Mouse (Mus musculus): ENCODE data around the gene Hist1h2be. TPM values are rescaled to one million over a fixed set of nuclear protein-coding genes. Genes with fewer than 3 reads are reported as not detected.
"Not testable (repeated sequence)": the region's sequence is repeated elsewhere in the genome, so short reads cannot be mapped to it uniquely, and the experiment has no call there.

Gene Hist1h2be
- polyA plus RNA-seq, 1 experiment from 2014 or later: 3.2 TPM

DNA sequence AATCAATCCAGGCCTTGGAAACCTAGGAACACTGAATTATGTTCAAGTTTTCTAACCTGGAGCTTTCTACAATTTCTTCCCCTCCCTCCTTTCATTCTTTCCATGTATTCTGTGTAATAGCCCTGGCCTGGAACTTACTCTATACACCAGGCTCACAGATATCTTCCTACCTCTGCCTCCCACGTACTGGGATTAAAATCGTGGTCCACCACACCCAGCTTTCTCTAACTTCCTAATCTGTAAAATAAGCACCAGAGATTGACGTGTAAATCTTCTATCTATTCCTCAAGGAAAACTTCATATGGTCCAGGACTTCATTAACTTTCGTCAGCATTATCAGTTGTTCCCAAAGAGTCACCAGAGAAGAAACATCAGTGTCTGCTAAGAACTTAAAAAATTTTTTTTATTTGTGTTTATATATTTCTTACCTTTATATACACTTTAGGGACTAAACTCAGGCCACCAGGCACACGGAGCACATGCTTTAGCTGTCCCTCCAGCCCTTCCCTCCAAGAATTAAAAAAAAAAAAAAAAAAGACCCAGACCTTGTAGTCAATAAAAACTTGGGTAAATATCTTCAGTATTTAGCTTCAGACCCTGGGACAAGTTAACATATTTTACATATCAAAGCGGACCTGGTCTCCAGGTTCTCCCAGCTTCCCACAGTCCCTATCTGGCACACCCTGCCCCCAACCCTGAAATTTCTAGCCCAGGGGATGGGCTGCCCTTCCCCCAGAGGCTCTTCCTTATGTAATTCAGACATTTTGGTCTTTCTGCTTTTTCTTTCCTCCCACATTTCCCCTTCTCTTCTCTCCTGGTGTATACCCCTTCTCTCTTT lies 38.5 kb downstream of the Hist1h2be start:
- Histone ChIP-seq H3K27ac (ENCODE audit: low read length) (peak overlapping the region; percentile 92), H3K36me3 (ENCODE audit: insufficient read depth, low read length) (no peaks in the 10 kb centered on the region), H3K27me3 (ENCODE audit: insufficient read depth, low read length) (no peaks in the 10 kb centered on the region), H3K4me3 (ENCODE audit: low read length) (peak overlapping the region; percentile 65), H3K9me3 (ENCODE audit: low read length) (no peaks in the 10 kb centered on the region), H3K4me2 (replicated peaks; ENCODE audit: low read depth, low read length) (peak overlapping the region; percentile 71), H3K4me1 (ENCODE audit: insufficient read depth, low read length) (peaks cover 35% of the 10 kb centered on the region), H3K9ac (replicated peaks; ENCODE audit: low read length) (peak overlapping the region; percentile 79)
- ATAC-seq (ENCODE audit: low FRiP score, low TSS enrichment): no peak
- WGBS: 6% methylated on average over 6 of the region's 6 CpGs

DNA sequence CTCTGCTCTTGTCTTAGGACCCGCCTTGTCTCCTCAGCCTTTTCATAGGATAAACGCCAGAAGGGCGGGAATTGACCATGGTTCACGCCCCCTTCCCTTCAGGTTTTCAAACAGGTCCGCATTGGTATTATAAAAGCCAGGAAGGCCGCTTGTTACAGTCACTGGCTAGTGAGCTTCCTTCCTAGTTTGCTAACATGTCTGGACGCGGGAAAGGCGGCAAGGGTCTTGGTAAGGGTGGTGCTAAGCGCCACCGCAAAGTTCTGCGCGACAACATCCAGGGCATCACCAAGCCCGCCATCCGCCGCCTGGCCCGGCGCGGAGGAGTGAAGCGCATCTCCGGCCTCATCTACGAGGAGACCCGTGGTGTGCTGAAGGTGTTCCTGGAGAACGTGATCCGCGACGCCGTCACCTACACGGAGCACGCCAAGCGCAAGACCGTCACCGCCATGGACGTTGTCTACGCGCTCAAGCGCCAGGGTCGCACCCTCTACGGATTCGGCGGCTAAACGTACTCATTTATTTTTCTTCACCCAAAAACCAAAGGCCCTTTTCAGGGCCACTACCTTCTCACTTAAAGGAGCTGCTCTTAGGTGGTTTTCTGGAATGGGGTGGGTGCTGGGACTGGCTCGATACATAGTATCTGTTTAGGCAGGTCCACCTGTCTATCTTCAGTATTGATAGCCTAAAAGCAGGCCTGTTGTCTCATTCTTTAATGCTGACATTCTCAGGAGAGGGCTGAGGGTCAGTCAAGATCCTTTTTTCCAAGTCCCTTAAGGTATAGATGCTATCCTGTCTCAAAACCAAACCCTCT lies 39.3 kb downstream of the Hist1h2be start, which contains the start of gene Hist1h4d:
Hist1h4d (plus strand) TSS at position 191 of the 811 bp plus-strand sequence.
- Histone ChIP-seq H3K36me3 (ENCODE audit: insufficient read depth, low read length) (no peaks in the 10 kb centered on the region), H3K27ac (ENCODE audit: low read length) (peak within 1 kb of the TSS; percentile 92)
- ATAC-seq (ENCODE audit: low FRiP score, low TSS enrichment): peak; percentile 93

DNA sequence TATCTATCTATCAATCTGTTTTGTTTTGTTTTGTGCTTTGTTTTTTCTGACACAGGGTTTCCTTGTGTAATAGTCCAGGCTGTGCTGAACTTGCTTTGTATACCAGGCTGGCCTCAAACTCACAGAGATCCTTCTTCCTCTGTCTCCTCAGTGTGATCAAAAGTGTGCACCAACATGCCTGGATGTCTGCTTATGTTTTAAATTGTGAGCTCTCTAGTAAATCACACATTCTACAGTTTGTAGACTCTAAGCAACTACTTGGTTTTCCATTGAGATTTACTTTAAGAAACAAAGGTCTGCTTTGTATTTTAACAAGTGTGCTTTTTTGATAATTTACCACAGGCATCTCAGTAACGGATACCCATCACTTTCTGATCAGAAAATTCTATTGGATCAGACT lies 43.1 kb downstream of the Hist1h2be start:
- Histone ChIP-seq H3K4me2 (replicated peaks; ENCODE audit: low read depth, low read length) (no peak overlapping the region), H3K27ac (ENCODE audit: low read length) (no peak overlapping the region), H3K4me1 (ENCODE audit: insufficient read depth, low read length) (peaks cover 22% of the 10 kb centered on the region), H3K36me3 (ENCODE audit: insufficient read depth, low read length) (no peaks in the 10 kb centered on the region), H3K27me3 (ENCODE audit: insufficient read depth, low read length) (no peaks in the 10 kb centered on the region), H3K4me3 (ENCODE audit: low read length) (no peak overlapping the region), H3K9ac (replicated peaks; ENCODE audit: low read length) (no peak overlapping the region), H3K9me3 (ENCODE audit: low read length) (no peaks in the 10 kb centered on the region)
- ATAC-seq (ENCODE audit: low FRiP score, low TSS enrichment): no peak
- 94% methylated on average over 1 of the region's 1 CpGs for WGBS

More for the DNA sequence above, 39.3 kb downstream of the Hist1h2be start, which contains the start of gene Hist1h4d:
- 0% methylated on average over 43 of the region's 43 CpGs for WGBS
- peak within 1 kb of the TSS; percentile 65 for H3K4me3 ChIP-seq (ENCODE audit: low read length)
- H3K9me3 ChIP-seq (ENCODE audit: low read length): no peaks in the 10 kb centered on the region
- H3K4me1 ChIP-seq (ENCODE audit: insufficient read depth, low read length): peaks cover 37% of the 10 kb centered on the region
- H3K9ac ChIP-seq (replicated peaks; ENCODE audit: low read length): peak within 1 kb of the TSS; percentile 79
- peak within 1 kb of the TSS; percentile 71 for H3K4me2 ChIP-seq (replicated peaks; ENCODE audit: low read depth, low read length)
- no peaks in the 10 kb centered on the region for H3K27me3 ChIP-seq (ENCODE audit: insufficient read depth, low read length)

DNA sequence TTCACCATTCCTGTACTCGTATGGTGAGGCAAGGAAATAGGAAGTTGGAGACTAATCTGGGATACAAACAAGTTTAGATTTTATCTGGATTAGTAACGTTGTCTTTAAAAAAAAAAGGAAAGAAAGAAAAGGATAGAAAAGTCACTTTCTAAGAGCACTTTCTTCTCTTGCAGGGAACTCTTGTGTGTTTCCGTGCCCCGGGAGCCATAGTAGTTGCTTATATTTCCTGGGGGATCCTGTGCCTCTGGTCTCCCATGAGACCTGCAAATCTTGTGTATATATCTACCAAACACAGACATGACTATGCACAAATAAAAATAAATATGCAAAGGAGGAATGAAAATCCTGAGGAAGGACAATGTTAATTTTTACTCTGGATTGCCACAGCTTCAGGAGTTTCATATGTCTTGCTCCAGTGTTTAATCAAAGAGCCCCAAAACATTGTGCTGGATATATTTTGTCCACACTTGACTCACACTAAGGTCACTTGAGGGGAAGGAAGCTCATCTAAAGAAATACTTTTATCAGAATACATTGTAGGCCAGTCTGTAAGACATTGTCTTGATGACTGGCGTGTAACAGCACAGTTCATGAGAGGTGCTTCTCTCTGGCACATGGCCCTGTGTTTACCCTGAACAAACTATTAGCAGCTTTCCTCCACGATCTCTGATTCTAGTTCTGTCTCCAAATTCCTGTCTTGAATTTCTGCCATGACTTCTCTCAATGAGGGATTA lies 43.9 kb downstream of the Hist1h2be start:
- Histone ChIP-seq H3K4me3 (ENCODE audit: low read length) (peak overlapping the region; percentile 54), H3K27ac (ENCODE audit: low read length) (peak overlapping the region; percentile 89), H3K4me2 (replicated peaks; ENCODE audit: low read depth, low read length) (peak overlapping the region; percentile 61), H3K9me3 (ENCODE audit: low read length) (no peaks in the 10 kb centered on the region), H3K4me1 (ENCODE audit: insufficient read depth, low read length) (peaks cover 19% of the 10 kb centered on the region), H3K27me3 (ENCODE audit: insufficient read depth, low read length) (no peaks in the 10 kb centered on the region), H3K9ac (replicated peaks; ENCODE audit: low read length) (peak overlapping the region; percentile 79), H3K36me3 (ENCODE audit: insufficient read depth, low read length) (no peaks in the 10 kb centered on the region)
- WGBS: 38% methylated on average over 6 of the region's 6 CpGs
- ATAC-seq (ENCODE audit: low FRiP score, low TSS enrichment): no peak

DNA sequence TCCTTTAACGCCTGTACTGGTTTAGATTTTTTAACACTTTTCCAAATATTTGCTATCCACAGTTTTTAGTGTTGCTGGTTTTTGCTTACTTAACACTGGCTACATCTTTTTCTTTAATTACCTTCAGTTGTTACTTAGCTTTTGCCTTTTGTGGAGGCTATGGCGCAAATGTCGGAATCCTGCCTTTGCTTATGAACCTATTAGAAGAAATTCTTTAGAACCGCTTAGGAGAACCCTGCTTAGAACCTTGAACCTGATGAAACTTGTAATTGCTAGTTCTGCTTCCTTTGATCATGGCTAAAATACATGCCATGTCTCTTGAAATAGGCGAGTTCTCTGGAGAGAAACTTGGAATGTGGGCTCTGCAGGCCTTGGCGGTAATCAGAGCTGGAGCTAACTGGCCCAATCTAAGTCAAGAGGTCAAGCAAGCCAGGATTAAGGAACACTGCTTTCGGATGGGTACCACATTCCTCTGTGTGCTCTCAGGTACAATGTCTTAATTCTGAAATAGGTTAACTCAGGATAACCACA lies 44.5 kb downstream of the Hist1h2be start:
- ATAC-seq (ENCODE audit: low FRiP score, low TSS enrichment): no peak
- WGBS: 7% methylated on average over 7 of the region's 7 CpGs
- peak overlapping the region; percentile 54 for H3K4me3 ChIP-seq (ENCODE audit: low read length)
- H3K4me2 ChIP-seq (replicated peaks; ENCODE audit: low read depth, low read length): peak overlapping the region; percentile 61
- H3K27ac ChIP-seq (ENCODE audit: low read length): peak overlapping the region; percentile 89
- H3K4me1 ChIP-seq (ENCODE audit: insufficient read depth, low read length): peaks cover 15% of the 10 kb centered on the region
- H3K36me3 ChIP-seq (ENCODE audit: insufficient read depth, low read length): no peaks in the 10 kb centered on the region
- no peaks in the 10 kb centered on the region for H3K9me3 ChIP-seq (ENCODE audit: low read length)
- H3K9ac ChIP-seq (replicated peaks; ENCODE audit: low read length): peak overlapping the region; percentile 79
- H3K27me3 ChIP-seq (ENCODE audit: insufficient read depth, low read length): no peaks in the 10 kb centered on the region

DNA sequence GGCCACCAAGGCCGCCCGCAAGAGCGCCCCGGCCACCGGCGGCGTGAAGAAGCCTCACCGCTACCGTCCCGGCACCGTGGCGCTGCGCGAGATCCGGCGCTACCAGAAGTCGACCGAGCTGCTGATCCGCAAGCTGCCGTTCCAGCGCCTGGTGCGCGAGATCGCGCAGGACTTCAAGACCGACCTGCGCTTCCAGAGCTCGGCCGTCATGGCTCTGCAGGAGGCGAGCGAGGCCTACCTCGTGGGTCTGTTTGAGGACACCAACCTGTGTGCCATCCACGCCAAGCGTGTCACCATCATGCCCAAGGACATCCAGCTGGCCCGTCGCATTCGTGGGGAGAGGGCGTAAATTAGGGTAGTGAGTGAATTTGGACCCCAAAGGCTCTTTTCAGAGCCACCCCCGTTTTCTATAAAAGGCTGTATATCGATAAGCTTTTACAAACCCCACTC lies 45.0 kb downstream of the Hist1h2be start:
- not testable (repeated sequence) for H3K27me3 ChIP-seq (ENCODE audit: insufficient read depth, low read length); ATAC-seq (ENCODE audit: low FRiP score, low TSS enrichment); H3K36me3 ChIP-seq (ENCODE audit: insufficient read depth, low read length); H3K9me3 ChIP-seq (ENCODE audit: low read length)
- H3K27ac ChIP-seq (ENCODE audit: low read length): peak overlapping the region; percentile 89
- peak overlapping the region; percentile 61 for H3K4me2 ChIP-seq (replicated peaks; ENCODE audit: low read depth, low read length)
- H3K4me3 ChIP-seq (ENCODE audit: low read length): peak overlapping the region; percentile 54
- peak overlapping the region; percentile 79 for H3K9ac ChIP-seq (replicated peaks; ENCODE audit: low read length)
- peaks cover 15% of the 10 kb centered on the region for H3K4me1 ChIP-seq (ENCODE audit: insufficient read depth, low read length)
- under 1% methylated on average over 8 of the region's 40 CpGs for WGBS

DNA sequence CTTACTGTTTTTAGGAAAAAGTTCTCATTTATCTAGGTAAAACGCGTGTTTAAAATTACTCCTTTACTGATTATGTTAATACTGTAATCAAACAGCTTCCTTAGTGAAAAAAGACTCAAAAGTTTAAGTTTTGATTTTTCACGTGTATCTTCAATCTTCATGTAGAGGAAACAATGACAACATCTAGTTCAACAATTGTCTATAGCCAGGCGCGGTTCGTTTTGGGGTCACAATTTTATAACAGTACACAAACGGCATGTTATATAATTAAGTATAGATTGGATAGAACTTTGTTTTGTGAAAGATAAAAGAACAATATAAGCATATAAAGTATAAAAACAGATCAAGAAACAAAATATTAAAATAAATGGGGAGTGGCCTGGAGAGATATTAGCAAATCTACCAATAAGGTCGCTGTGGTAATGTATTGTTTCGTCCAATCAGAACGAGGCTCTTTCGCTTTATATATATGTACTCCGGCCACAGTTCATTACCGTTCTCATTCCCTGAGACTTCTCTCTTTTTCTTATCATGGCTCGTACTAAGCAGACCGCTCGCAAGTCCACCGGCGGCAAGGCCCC lies 45.6 kb downstream of the Hist1h2be start, which contains the start of gene Hist1h3d:
Hist1h3d (plus strand) TSS at position 493 of the 581 bp plus-strand sequence.
- peak; percentile 69 for ATAC-seq (ENCODE audit: low FRiP score, low TSS enrichment)
- Histone ChIP-seq H3K4me3 (ENCODE audit: low read length) (peak within 1 kb of the TSS; percentile 54), H3K9me3 (ENCODE audit: low read length) (no peaks in the 10 kb centered on the region), H3K4me1 (ENCODE audit: insufficient read depth, low read length) (peaks cover 15% of the 10 kb centered on the region), H3K27ac (ENCODE audit: low read length) (peak within 1 kb of the TSS; percentile 89), H3K36me3 (ENCODE audit: insufficient read depth, low read length) (no peaks in the 10 kb centered on the region), H3K4me2 (replicated peaks; ENCODE audit: low read depth, low read length) (peak within 1 kb of the TSS; percentile 61), H3K27me3 (ENCODE audit: insufficient read depth, low read length) (no peaks in the 10 kb centered on the region), H3K9ac (replicated peaks; ENCODE audit: low read length) (peak within 1 kb of the TSS; percentile 79)
- WGBS: under 1% methylated on average over 17 of the region's 18 CpGs

DNA sequence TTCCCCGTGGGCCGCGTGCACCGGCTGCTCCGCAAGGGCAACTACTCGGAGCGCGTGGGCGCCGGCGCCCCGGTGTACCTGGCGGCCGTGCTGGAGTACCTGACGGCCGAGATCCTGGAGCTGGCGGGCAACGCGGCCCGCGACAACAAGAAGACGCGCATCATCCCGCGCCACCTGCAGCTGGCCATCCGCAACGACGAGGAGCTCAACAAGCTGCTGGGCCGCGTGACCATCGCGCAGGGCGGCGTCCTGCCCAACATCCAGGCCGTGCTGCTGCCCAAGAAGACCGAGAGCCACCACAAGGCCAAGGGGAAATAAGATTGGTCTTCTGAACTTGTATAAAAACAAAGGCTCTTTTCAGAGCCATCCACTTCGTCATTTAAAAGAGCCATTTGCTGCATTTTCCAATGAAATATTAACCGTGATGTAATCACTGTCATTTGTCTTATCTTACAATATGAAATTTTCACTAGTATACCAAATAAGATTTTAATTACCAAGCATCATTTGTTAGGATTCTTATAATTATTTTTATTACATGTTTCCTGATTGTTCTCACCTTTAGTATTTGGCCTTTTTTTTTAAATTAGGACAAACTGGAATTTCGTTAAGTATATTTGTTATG lies 46.3 kb downstream of the Hist1h2be start:
- H3K9me3 ChIP-seq (ENCODE audit: low read length); ATAC-seq (ENCODE audit: low FRiP score, low TSS enrichment); H3K27me3 ChIP-seq (ENCODE audit: insufficient read depth, low read length); H3K36me3 ChIP-seq (ENCODE audit: insufficient read depth, low read length): not testable (repeated sequence)
- H3K4me3 ChIP-seq (ENCODE audit: low read length): peak overlapping the region; percentile 57
- H3K4me1 ChIP-seq (ENCODE audit: insufficient read depth, low read length): peaks cover 20% of the 10 kb centered on the region
- 0 out of 2 replicates have a peak overlapping the region, but pooled peaks have one; percentile 53 for H3K9ac ChIP-seq (replicated peaks; ENCODE audit: low read length)
- peak overlapping the region; percentile 51 for H3K4me2 ChIP-seq (replicated peaks; ENCODE audit: low read depth, low read length)
- under 1% methylated on average over 5 of the region's 39 CpGs for WGBS
- H3K27ac ChIP-seq (ENCODE audit: low read length): peak overlapping the region; percentile 89
